Mouse (Mus musculus): ENCODE results near the gene Fcrlb.

GRCm38 (mm10) chr1:170868107-170868904, 44.4 kb downstream of the Fcrlb start:
- no peak for TF ChIP-seq CTCF (IDR thresholded peaks at IDR 0.05; ENCODE audit: borderline replicate concordance, insufficient read depth, low read depth, low read length)
- TF ChIP-seq POLR2A (IDR thresholded peaks at IDR 0.05; ENCODE audit: borderline replicate concordance, insufficient read depth, low read length), result peak; percentile 40; the same call in 1 of the 2 replicates

Measured in cerebellum, adult 2 months (tissue).